Mouse (Mus musculus): ENCODE data around the gene Topaz1.

DNA sequence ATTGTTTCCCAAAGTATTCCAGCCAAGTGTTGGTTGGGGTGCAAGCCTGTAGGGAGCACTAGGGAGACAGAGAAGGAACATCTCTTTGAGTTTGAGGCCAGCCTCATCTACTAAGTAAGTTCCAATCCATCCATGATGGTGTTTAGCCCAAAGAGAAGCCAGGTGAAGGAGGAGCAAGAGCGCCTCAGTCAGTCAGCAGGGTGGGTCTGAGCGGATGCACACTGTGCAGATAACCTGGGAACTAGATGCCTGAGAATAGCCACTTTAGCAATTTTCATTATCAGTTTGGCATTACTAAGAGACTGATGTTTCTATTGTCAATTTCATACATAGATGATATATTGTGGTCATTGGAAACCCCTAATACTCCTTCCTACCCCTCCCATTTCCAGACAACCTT is 67.6 kb downstream of the Topaz1 start:
- no peak for TF ChIP-seq HCFC1 (IDR thresholded peaks at IDR 0.05; ENCODE audit: borderline replicate concordance, insufficient read depth, low read length)
- TF ChIP-seq ZC3H11A (IDR thresholded peaks at IDR 0.05; ENCODE audit: borderline replicate concordance, low read depth, low read length): no peak
- TF ChIP-seq ZNF384 (IDR thresholded peaks at IDR 0.05; ENCODE audit: low read depth, low read length): no peak
- TF ChIP-seq MAFK (IDR thresholded peaks at IDR 0.05; ENCODE audit: insufficient read depth, low read depth, low read length): no peak
- TF ChIP-seq CHD2 (IDR thresholded peaks at IDR 0.05; ENCODE audit: low read depth, low read length): no peak

All from ES-E14 (cell line).